Mouse (Mus musculus): ENCODE results near the gene Neurod2.

DNA sequence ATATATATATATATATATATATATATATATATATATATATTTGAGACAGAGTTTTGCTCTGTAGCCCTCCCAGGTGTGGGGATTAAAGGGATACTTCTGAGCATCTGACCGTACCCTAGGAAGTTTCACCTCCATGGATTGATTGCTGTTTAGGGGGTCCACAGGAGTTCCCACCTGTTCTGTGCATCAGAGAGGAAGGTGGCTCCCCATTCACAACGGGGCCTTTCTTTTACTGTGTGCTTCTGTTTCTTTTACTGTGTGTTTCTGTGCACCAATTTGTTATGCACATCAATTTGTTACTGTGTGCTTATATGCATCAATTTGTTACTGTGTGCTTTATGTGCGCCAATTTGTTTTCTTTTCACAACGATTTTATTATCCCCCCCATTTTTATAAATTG is 11.7 kb upstream of the Neurod2 start:
- TF ChIP-seq POLR2A (IDR thresholded peaks at IDR 0.05; ENCODE audit: extremely low read depth, insufficient read depth, low read length), result no peak
- no peak for TF ChIP-seq CTCF (IDR thresholded peaks at IDR 0.05; ENCODE audit: low read depth, low read length)
